Mouse (Mus musculus) right cerebral cortex, adult 2 months (tissue): ENCODE results near the gene 1700021F07Rik.
A peak's percentile ranks its signal among the peaks of the same experiment; 100 is the strongest.

Experiments used
- DNase-seq, 2 experiments: peaks; one replicate each; pipeline ENCODE4 v3.0.0; 2021 to 2022; ENCODE audit warnings: low spot score in 2 of 2

The 1700021F07Rik gene

DNA sequence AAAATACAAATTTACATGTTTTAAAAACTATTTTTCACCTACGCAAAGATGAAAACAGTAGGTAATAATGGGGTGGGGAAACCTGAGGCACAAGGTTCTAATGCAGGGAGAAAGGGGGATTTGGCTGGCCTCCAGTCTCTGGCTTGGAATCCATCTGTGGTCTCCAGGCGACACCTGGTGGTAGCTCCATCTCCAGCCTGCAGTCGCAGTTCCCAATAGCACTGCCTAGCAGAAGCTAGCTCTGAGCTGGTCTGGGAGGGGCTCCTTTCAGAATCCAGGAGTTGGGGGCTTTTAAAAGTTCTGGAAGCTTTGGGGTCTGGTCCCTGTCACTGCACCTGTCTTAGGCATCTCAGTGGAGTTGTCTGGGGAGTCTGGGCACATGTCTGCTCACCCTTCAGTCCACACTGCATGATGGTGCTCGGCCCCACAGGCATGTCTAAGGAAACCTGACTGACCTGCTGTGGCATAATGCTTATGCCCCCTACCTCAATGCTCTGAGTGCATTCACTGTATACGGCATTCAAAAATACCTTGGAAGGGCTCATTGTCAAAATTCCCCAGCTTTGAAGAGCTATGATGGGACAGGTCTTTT lies 39.6 kb downstream of the 1700021F07Rik start:
- peak; percentile 77 to 79 for DNase-seq

DNA sequence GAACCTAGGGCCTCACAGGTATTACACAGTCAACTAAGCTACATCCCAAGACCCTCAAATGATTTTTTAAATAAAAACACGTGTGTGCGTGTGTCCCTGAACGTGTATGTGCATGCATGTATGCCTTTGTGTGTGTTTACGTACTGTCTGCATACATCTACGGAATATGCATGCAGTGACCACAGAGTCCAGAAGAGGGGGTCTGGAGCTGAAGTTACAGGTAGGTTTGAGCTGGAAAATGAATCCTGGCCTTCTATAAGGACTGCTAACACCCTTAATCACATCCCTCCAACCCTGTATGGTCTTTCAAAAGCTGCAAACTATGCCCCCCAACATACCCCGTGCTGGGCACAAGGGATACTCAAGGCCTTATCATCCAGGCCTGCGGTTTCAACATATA lies 41.0 kb downstream of the 1700021F07Rik start:
- peak; percentile 53 for DNase-seq

DNA sequence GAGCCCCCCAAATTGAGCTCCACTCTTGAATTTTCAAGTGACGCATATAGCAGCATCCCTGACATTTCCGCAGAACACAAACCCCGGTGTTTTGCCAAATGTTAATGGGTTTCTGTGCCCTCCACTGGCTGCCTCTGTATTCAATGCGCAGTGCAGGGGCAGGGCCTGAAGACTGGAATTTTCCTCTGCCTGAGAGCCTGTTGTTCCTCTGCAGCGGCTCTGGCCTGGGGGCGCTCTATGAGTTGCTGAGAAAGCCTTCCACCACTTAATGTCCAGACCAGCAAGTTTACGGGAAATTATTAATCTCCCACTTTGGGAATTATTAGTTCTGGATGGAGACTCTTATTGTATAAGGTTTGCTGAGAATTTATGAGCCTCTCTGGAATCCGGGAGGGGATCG lies 41.8 kb downstream of the 1700021F07Rik start:
- DNase-seq: no peak
